Mouse (Mus musculus) hematopoietic multipotent progenitor cell, adult 10-12 weeks (in vitro differentiated cells): Measurements from ENCODE around the gene Speer4a. TPM values are rescaled to one million over a fixed set of nuclear protein-coding genes. Genes with fewer than 3 reads are reported as not detected.

Experiments
- polyA plus RNA-seq: library from polyadenylated mRNA; stranded (reverse); fragments of >175 nt; gene quantifications from 2 replicates; pipeline ENCODE4 v1.2.3, GENCODE M21; 2012; ENCODE audit warnings: low replicate concordance

The Speer4a gene
- not detected in 2 replicates for polyA plus RNA-seq

GRCm38 (mm10) chr5:26039458-26039857 is at the start of gene Speer4a:
Speer4a (minus strand) TSS chr5:26039558.

DNA sequence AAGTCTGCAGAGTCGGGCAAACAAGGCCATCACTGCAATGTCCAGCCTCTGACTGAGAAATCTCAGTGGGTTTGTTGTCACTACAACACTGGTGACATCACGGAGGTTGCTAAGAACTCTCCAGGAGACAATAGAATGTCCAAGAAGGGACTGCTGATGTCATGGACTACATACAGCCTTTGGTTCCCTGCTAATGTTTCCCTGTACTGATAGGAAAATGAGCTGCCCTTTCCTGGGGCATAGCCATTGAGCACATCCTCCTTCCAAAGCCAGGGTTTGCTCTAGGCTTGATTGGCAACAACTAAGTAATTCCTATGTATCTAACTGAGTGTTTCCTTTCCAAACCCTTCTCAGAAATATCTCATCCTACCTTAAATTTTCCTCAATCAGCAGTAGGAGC is 19.1 kb upstream of the Speer4a start, which contains the start of gene Gm7347:
Gm7347 (minus strand) TSS at position 101 of the 400 bp plus-strand sequence.

GRCm38 (mm10) chr5:26022816-26023215 is 16.5 kb downstream of the Speer4a start, which contains the start of gene Gm5862:
Gm5862 (minus strand) TSS chr5:26022916.

GRCm38 (mm10) chr5:26004698-26005097 is 34.7 kb downstream of the Speer4a start, which contains the start of gene Gm1979:
Gm1979 (minus strand) TSS chr5:26004798.

GRCm38 (mm10) chr5:25988550-25988949 is 50.8 kb downstream of the Speer4a start, which contains the start of gene Gm21698:
Gm21698 (minus strand) TSS chr5:25988650.

Other genes starting within 250 kb of the Speer4a start
- gene Gm21663, start 97.2 kb downstream of the Speer4a start, polyA plus RNA-seq, result not detected in 2 replicates
- gene Gm21671, start 85.1 kb downstream of the Speer4a start, polyA plus RNA-seq, result not detected in 2 replicates
- gene Gm21680, start 66.9 kb downstream of the Speer4a start, polyA plus RNA-seq, result not detected in 2 replicates
- 0.05 TPM in 1 of 2 replicates, not detected in the other for gene Gm21698, start 50.9 kb downstream of the Speer4a start, polyA plus RNA-seq
- not detected in 2 replicates for gene Gm1979, start 34.8 kb downstream of the Speer4a start, polyA plus RNA-seq
- gene Gm5862, start 16.6 kb downstream of the Speer4a start, polyA plus RNA-seq, result not detected in 2 replicates
- gene Gm7347, start 19.0 kb upstream of the Speer4a start, polyA plus RNA-seq, result not detected in 2 replicates
- not detected in 2 replicates for gene Gm10471, start 49.7 kb upstream of the Speer4a start, polyA plus RNA-seq
- not detected in 2 replicates for gene 5031410I06Rik, start 65.8 kb upstream of the Speer4a start, polyA plus RNA-seq
- gene Gm10220, start 81.9 kb upstream of the Speer4a start, polyA plus RNA-seq, result not detected in 2 replicates
- gene Gm7361, start 218.1 kb upstream of the Speer4a start, polyA plus RNA-seq, result not detected in 2 replicates